Mouse (Mus musculus) limb, embryonic 12.5 days (tissue): ENCODE measurements around the gene Prrg4. TPM values are rescaled to one million over a fixed set of nuclear protein-coding genes. Genes with fewer than 3 reads are reported as not detected.

Source experiments
- ATAC-seq: fragments of 200-750 bp; cut with Nextera tagmentation; 2 replicates; pipeline ENCODE4 v1.8.0; 2017; ENCODE audit warnings: low read depth, moderate TSS enrichment; ENCODE audit not compliant: insufficient number of reproducible peaks, insufficient read depth, low FRiP score, low TSS enrichment
- H3K27ac ChIP-seq: fragments of 300-500 bp; sonication (generic); 2 replicates; pipeline ENCODE4 v1.5.1; 2016; ENCODE audit warnings: mild to moderate bottlenecking, moderate library complexity
- H3K27me3 ChIP-seq: fragments of 300-500 bp; sonication (generic); 2 replicates; pipeline ENCODE4 v1.6.1; 2016; ENCODE audit warnings: mild to moderate bottlenecking, moderate library complexity
- H3K36me3 ChIP-seq: fragments of 300-500 bp; sonication (generic); 2 replicates; pipeline ENCODE4 v1.6.1; 2016; ENCODE audit warnings: mild to moderate bottlenecking, moderate library complexity
- H3K4me1 ChIP-seq: fragments of 300-500 bp; sonication (generic); replicated peaks from 2 replicates; pipeline ENCODE4 v1.6.1; 2016
- H3K4me2 ChIP-seq: fragments of 300-500 bp; sonication (generic); 2 replicates; pipeline ENCODE4 v1.6.1; 2016; ENCODE audit warnings: mild to moderate bottlenecking, moderate library complexity
- H3K4me3 ChIP-seq: fragments of 300-500 bp; sonication (generic); replicated peaks from 2 replicates; pipeline ENCODE4 v1.5.1; 2016; ENCODE audit warnings: mild to moderate bottlenecking
- H3K9ac ChIP-seq: fragments of 300-500 bp; sonication (generic); replicated peaks from 2 replicates; pipeline ENCODE4 v1.6.1; 2016; ENCODE audit warnings: mild to moderate bottlenecking, moderate library complexity
- H3K9me3 ChIP-seq: fragments of 300-500 bp; sonication (generic); 2 replicates; pipeline ENCODE4 v1.6.1; 2016; ENCODE audit warnings: mild to moderate bottlenecking, moderate library complexity
- WGBS: fragments of 180-500 bp; shearing (Covaris S2); methylation state at CpG from one replicate; pipeline ENCODE4 v1.1.7; 2016; 5-methylcytosine and 5-hydroxymethylcytosine counted together
- polyA plus RNA-seq: library from polyadenylated mRNA; unstranded; fragments of >200 nt; fragmentation: Nextera tagmentation; extraction: Ambion mirVana; gene quantifications from 2 replicates; pipeline ENCODE4 v1.2.1, GENCODE M21; 2016

Gene Prrg4
- polyA plus RNA-seq, 1 experiment from 2014 or later: 1.1 TPM

DNA sequence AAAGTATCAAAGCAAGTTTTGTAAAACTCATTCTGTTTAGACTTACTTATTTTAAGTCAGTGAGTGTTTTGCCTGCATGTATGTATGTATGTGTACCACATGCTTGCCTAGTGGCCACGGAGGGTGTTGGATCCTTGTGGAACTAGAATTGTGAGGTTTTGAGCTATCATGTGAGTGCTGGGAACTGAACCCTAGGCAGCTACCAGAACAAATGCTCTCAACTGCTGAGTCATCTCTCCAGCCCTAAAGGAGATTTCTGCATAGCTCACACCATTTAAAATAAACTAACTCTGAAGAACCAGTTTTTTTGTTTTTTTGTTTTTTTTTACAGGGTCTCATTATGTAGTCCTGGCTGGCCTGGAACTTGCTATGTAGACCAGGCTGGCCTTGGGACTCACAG lies 6.5 kb upstream of the Prrg4 start:
- H3K4me2 ChIP-seq: no peak overlapping the region
- no peak overlapping the region for H3K9ac ChIP-seq
- H3K4me3 ChIP-seq: no peak overlapping the region
- no peaks in the 10 kb centered on the region for H3K36me3 ChIP-seq
- H3K9me3 ChIP-seq: no peaks in the 10 kb centered on the region
- H3K4me1 ChIP-seq: no peaks in the 10 kb centered on the region
- H3K27ac ChIP-seq: no peak overlapping the region
- H3K27me3 ChIP-seq: peaks cover 8% of the 10 kb centered on the region
- ATAC-seq: no peak
- 56% methylated on average over 1 of the region's 1 CpGs for WGBS

DNA sequence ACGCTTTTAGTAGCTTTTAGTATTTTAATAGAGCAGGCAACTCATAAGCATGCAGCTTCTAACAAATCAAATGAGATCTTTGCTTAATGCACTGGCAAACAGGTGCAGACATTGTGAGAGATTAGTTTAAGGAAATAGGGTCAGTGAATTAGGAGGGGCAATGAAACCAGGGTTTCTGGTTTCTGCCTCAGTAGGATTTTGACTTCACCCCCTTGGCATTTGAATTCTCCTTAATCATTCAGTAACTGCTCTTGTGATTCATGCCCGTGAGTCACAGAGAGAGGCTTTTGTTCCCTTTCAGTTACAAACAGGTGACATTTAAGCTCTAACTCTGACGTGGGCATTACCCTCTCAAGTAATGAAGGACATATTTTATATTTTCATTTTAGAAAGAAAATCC lies 6.1 kb upstream of the Prrg4 start:
- no peaks in the 10 kb centered on the region for H3K9me3 ChIP-seq
- WGBS: 32% methylated on average over 3 of the region's 3 CpGs
- H3K27ac ChIP-seq: no peak overlapping the region
- no peaks in the 10 kb centered on the region for H3K4me1 ChIP-seq
- no peak overlapping the region for H3K9ac ChIP-seq
- no peaks in the 10 kb centered on the region for H3K36me3 ChIP-seq
- peaks cover 12% of the 10 kb centered on the region for H3K27me3 ChIP-seq
- H3K4me3 ChIP-seq: no peak overlapping the region
- ATAC-seq: no peak
- no peak overlapping the region for H3K4me2 ChIP-seq

DNA sequence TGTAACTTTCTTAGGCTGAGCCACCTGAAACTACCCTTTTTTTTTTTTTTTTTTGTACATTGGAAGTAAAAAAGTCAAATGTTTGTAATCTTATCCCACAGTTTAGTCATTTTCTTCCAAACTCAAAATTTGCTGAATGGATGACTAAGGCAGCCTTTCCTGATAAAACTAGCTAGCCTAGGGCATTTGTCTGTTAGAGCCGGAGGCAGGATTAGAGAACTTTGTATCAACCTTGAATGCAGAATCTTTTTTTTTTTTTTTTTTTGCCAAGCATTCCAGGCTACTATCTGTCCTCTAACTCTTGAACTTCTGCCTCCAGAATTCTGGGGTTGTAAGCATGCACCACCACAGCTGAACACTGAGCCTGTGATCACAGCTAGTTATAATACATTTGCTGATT lies 5.2 kb upstream of the Prrg4 start:
- Histone ChIP-seq H3K4me2 (no peak overlapping the region), H3K27ac (no peak overlapping the region), H3K9me3 (no peaks in the 10 kb centered on the region), H3K27me3 (peaks cover 16% of the 10 kb centered on the region), H3K4me1 (no peaks in the 10 kb centered on the region), H3K9ac (no peak overlapping the region), H3K36me3 (no peaks in the 10 kb centered on the region), H3K4me3 (no peak overlapping the region)
- WGBS: 74% methylated on average over 1 of the region's 1 CpGs
- ATAC-seq: no peak

DNA sequence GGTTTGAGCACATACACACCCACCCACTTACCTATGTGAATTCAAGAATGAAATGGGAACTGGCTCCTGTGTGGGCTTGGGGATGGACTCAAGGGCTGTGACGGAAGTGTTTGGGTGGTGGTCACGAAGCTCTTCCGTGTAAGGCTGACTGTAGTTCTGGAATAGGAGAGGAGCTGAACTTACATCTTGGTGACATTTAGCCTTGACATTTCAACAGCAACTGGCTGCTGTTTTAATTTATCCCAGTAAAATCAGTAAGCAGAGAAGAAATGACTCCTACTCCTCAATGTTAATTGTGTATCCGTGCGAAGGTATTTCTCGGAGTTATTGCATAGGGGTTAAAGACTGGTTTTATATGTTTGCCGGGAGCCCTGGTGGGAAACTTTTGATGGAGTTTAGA lies 2.9 kb upstream of the Prrg4 start:
- Histone ChIP-seq H3K9ac (no peak overlapping the region), H3K9me3 (no peaks in the 10 kb centered on the region), H3K4me3 (no peak overlapping the region), H3K4me2 (no peak overlapping the region), H3K4me1 (peaks cover 8% of the 10 kb centered on the region), H3K27me3 (peaks cover 32% of the 10 kb centered on the region), H3K27ac (no peak overlapping the region), H3K36me3 (no peaks in the 10 kb centered on the region)
- WGBS: 78% methylated on average over 7 of the region's 7 CpGs
- no peak for ATAC-seq

DNA sequence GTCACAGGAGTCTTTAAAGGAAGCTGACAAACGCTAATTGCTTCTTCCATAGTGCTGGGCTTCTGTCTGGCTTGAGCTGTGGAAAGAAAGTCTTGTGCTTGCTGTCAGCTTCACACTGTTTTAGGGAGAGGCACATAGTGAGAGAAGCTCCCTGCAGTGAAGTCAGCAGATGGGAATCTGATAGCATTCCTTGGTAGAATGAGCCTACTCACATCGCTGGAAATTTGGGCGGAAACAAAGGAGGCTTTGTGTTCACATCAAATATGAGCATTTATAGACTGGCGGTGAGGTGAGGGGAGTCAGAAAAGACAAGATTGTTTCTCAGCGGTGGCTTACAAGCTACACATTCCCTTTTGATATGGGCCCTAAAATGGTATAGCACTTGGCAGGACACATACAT lies 2.0 kb upstream of the Prrg4 start:
- WGBS: 42% methylated on average over 5 of the region's 5 CpGs
- peaks cover 13% of the 10 kb centered on the region for H3K4me1 ChIP-seq
- H3K27me3 ChIP-seq: peaks cover 32% of the 10 kb centered on the region
- H3K4me3 ChIP-seq: no peak overlapping the region
- no peak overlapping the region for H3K9ac ChIP-seq
- no peak overlapping the region for H3K27ac ChIP-seq
- H3K36me3 ChIP-seq: no peaks in the 10 kb centered on the region
- ATAC-seq: no peak
- no peak overlapping the region for H3K4me2 ChIP-seq
- H3K9me3 ChIP-seq: no peaks in the 10 kb centered on the region

DNA sequence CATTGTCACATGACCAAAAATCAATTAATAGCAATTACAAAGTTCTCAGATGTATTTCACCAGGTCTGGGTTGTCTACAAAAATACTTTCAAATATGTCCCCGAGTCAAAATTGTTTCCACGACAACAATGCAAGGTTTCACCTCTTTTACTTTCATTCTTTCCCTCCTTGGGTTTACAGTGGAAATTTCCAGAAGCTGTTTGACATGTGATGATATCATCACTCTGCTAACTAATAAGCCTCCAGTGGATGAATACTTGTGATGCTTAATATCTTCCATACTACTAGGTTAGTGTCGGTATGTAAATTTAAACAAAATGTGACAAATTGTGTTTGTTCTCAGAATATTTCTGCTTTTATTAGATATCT lies 299 bp upstream of the Prrg4 start:
- Histone ChIP-seq H3K4me3 (peak overlapping the region; percentile 58), H3K9me3 (no peaks in the 10 kb centered on the region), H3K27me3 (peaks cover 32% of the 10 kb centered on the region), H3K9ac (peak overlapping the region; percentile 51; the same call in 1 of the 2 replicates), H3K4me2 (peak overlapping the region; percentile 93), H3K4me1 (peaks cover 19% of the 10 kb centered on the region), H3K27ac (no peak overlapping the region), H3K36me3 (no peaks in the 10 kb centered on the region)
- ATAC-seq: no peak
- 71% methylated on average over 3 of the region's 3 CpGs for WGBS

DNA sequence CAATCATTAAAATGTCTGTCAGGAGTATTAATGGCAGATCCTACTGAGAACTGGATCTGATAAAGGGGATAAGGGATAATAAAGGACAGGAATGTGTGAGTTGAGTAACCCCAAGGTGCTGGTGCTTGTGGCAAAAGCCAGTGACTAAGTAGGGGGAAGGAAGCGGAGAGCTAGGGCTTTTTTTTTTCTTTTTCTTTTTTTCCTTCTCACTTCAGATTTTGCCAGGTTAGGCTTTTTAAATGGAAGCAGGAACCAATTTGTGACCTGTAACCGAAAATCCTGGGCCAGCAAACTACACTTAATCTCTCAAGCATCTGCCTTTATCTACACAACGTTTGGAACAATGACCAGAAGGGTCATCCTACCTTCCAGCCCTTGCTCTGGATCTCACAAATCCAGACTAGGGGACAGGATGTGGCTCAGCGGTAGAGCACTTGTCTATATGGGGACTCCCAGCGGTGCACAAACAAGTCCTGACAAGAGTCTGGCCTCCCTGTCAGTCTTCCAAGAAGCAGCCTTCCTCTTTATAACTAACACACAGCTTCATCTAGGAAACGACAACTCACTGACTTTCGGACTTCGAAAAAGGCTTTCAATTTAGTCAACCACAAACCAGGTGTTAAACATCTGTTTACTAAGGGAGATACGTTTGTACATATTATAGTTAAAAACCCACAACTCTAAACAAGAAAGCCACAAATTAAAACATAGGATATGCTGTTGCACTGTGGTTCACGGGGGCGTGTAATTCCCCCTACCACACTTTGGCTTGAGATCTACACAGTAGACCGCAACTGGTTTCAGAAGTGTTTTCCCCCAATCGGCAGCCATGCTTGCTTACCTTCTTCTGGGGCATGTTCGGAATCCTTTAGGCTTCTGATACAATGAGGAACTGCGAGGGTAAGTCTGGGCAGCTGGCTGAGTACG lies 1.2 kb downstream of the Prrg4 start:
- no peak for ATAC-seq
- no peaks in the 10 kb centered on the region for H3K9me3 ChIP-seq
- peak overlapping the region; percentile 51; the same call in 1 of the 2 replicates for H3K9ac ChIP-seq
- peak overlapping the region; percentile 58 for H3K4me3 ChIP-seq
- H3K27ac ChIP-seq: no peak overlapping the region
- peaks cover 19% of the 10 kb centered on the region for H3K4me1 ChIP-seq
- peak overlapping the region; percentile 93 for H3K4me2 ChIP-seq
- peaks cover 31% of the 10 kb centered on the region for H3K27me3 ChIP-seq
- no peaks in the 10 kb centered on the region for H3K36me3 ChIP-seq
- WGBS: 25% methylated on average over 16 of the region's 16 CpGs

DNA sequence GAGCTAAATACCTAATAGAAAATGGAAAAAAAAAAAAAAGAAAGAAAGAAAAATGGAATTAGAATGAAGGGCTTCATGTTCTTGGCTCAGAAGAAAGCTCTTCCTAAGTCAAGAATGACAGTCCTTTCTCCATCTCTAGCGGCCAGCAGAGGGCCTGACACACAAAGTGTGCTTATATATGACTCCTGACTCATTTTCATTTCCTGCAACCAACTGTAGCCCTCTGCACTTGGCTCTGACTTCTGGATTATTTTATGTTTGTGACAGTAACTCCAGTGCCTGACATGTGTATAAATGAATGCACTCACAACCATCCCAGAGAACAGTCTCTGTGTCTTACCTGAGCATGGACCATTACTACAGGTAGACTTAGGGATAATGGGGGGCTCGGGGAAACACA lies 2.0 kb downstream of the Prrg4 start:
- Histone ChIP-seq H3K4me2 (no peak overlapping the region), H3K36me3 (no peaks in the 10 kb centered on the region), H3K9me3 (no peaks in the 10 kb centered on the region), H3K27me3 (peaks cover 30% of the 10 kb centered on the region), H3K4me3 (no peak overlapping the region), H3K27ac (no peak overlapping the region), H3K9ac (no peak overlapping the region), H3K4me1 (peaks cover 19% of the 10 kb centered on the region)
- ATAC-seq: no peak
- 51% methylated on average over 2 of the region's 2 CpGs for WGBS

DNA sequence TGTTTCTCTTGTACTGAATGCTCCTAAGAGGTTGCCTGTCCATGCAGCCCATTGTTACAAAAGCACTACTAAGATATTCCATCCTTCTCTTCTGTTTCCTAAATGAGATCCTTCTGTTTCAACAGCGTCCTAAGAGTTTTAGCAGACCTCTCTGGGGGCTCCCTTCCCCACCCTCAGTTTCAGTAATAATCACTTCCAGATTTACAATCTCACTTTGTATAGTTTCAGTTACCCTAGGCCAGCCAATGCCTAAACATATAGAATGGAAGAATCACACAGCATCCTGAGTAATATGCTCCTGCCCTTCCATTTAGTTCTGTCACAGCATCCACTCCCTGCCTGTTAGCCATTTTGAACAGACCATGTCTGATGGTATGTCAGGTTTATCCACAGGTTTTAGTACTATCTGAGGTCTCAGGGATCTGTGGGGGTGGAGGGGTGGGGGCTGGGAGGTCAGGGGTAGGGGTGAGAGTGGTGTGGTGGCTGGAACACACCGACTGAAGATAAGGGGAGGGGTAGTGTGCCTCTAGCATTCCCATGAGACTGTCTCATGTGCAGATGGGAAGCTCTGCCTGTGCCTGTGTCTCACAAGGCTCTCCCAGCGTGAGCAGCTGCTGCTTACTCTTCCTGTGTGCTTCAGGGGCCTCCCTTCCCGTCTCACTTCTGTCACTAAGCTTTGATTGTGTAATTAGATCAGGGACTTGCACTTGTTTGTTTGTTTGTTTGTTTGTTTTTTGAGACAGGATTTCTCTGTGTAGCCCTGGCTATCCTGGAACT lies 2.9 kb downstream of the Prrg4 start:
- Histone ChIP-seq H3K4me2 (peak overlapping the region; percentile 6; the same call in 1 of the 2 replicates), H3K4me3 (no peak overlapping the region), H3K27me3 (peaks cover 30% of the 10 kb centered on the region), H3K36me3 (no peaks in the 10 kb centered on the region), H3K27ac (peak overlapping the region; percentile 69; the same call in 1 of the 2 replicates), H3K9ac (no peak overlapping the region), H3K9me3 (no peaks in the 10 kb centered on the region), H3K4me1 (peaks cover 19% of the 10 kb centered on the region)
- peak; percentile 43; the same call in 1 of the 2 replicates for ATAC-seq
- WGBS: 23% methylated on average over 4 of the region's 4 CpGs

DNA sequence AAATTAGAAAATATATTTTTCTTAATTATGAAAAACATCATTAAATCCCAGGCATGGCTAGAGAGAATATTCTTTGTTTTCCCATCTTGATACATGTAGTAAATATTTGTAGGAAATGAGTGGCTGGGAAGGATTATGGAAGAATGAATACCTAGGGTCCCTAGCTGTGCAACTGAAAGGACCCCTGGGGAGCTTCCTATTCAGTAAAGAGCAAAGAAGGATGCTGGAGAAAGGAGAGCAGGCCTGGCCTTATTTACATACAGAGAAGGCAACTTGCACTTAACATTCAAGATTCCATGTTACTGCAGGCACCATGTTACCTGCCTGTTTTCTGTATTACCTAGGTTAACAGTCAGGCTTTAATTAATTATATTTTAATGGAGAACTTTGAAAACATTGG lies 7.1 kb downstream of the Prrg4 start:
- Histone ChIP-seq H3K4me2 (no peak overlapping the region), H3K4me1 (peaks cover 11% of the 10 kb centered on the region), H3K4me3 (no peak overlapping the region), H3K36me3 (no peaks in the 10 kb centered on the region), H3K27me3 (no peaks in the 10 kb centered on the region), H3K9ac (no peak overlapping the region), H3K9me3 (no peaks in the 10 kb centered on the region), H3K27ac (no peak overlapping the region)
- ATAC-seq: no peak

DNA sequence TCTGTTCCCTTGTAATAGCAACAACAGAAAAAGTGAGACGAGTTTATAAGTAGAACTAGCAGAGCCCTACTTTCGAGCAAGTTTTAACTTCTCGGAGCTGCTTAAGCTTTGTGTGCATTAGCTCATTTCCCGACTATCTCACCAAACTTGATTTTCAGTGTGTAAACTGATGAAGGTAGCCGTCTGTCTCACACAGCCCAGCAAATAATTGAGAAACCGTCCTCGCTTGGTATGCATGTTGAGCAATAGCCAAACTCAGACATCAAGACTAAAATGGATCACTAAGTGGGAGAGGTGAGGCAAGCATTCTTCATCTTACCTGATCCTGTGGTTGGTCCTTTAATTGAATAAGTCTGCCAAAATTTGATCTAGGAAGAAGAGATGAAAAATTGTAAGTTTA lies 7.9 kb downstream of the Prrg4 start:
- no peak overlapping the region for H3K4me2 ChIP-seq
- no peak overlapping the region for H3K27ac ChIP-seq
- no peaks in the 10 kb centered on the region for H3K36me3 ChIP-seq
- no peaks in the 10 kb centered on the region for H3K27me3 ChIP-seq
- WGBS: 87% methylated on average over 7 of the region's 7 CpGs
- peaks cover 7% of the 10 kb centered on the region for H3K4me1 ChIP-seq
- H3K4me3 ChIP-seq: no peak overlapping the region
- no peak overlapping the region for H3K9ac ChIP-seq
- ATAC-seq: no peak
- no peaks in the 10 kb centered on the region for H3K9me3 ChIP-seq
